Mouse (Mus musculus) spleen, postnatal 36 days (tissue): ENCODE measurements at regions not wholly inside any gene's neighbourhood (a gene's known extent, or its start where the extent isn't known, plus 50 kb on each side); places are given as distances from the start of the nearest gene placed in this dataset.

Experiments
- DNase-seq, 2 experiments: peaks; one replicate each; pipeline ENCODE4 v3.0.0; 2022; ENCODE audit warnings: low spot score in 2 of 2, mixed read lengths in 1 of 2

DNA sequence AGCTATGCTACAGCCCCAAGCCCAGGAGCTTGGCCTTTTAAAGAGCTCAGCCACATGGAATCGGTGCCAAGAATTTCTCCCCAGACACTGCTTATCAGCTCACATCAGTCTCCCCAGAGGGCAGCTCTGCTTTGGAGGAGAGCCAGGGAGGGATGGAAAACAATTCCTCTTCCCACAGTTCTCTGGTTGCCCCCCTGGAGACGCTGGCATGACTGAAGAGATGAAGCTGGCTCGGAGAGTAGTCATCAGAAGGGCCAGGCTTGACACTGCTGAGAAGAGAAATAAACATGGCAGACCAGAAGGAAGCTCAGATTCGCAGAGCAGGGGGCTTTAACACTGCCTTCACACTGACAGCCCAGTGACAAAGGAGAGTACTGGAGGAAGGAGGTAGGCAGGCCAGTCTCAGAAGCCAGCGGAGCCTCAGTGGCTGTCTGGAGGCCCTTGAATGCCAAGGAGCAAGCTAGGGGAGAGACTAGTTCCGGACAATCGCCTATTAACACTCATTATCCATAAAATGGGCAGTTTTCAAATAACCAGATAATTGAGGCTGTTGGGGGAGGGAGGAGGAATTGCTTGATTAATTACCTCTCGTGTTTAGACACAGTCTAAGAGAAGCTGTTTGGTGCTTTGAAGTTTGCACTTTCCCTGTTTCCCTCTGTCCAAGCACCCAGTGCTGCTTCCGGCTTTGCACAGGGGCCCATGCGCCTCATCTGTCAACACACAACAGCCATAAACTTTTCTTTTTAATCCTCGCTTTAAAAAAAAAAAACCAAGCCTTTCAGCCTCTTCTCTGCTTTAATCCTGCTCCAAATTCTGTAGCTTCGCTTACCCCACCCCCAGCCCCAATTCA is 148.3 kb downstream of the Ddx1 start:
- DNase-seq = no peak

- no peak for DNase-seq
These were observed 152.6 kb upstream of the Mycn start for GRCm38 (mm10) chr12:13094111-13094851.

GRCm38 (mm10) chr12:13085951-13086350 is 144.2 kb upstream of the Mycn start:
- DNase-seq = no peak

DNA sequence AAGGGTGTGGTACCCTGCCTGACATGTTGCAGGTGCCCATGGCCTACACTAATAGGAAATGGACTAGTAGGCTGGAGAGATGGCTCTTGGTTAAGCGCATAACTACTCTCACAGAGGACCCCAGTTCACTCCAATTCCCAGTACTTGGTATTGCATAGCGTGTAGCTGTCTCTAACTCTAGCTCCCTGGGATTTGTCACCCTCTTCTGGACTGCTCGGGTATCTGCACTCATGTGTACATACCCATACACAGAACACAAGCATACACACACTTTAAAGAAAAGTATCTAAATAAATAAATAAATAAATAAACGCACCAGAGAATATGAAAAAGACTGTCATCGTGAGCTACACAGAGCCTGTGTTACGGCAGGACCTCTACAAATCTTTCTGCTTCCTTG is 143.8 kb upstream of the Mycn start:
- no peak for DNase-seq

- DNase-seq = no peak
These were observed 141.8 kb upstream of the Mycn start for GRCm38 (mm10) chr12:13083337-13084054.

DNA sequence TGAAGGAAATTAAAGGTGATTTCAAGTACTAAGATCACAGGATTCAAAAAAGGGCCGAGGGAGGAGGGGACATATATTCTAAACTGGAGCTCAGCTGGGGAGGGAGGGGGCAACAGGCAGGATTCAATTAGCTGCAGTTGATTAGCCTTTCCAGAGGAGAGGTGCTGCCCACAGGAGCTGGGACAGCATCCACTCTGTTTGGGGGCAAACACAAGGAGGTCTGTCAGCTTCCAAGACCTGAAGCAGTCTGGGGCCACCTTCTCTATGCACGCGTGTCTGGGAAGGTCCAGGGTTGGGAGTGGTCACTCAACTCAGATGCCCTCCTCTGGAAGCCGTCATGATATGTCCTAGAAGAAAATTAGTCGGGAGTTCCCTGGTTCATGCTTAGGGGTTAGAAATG is 139.1 kb upstream of the Mycn start:
- no peak for DNase-seq

- DNase-seq = no peak
These were observed 138.1 kb upstream of the Mycn start for GRCm38 (mm10) chr12:13079832-13080231.

DNA sequence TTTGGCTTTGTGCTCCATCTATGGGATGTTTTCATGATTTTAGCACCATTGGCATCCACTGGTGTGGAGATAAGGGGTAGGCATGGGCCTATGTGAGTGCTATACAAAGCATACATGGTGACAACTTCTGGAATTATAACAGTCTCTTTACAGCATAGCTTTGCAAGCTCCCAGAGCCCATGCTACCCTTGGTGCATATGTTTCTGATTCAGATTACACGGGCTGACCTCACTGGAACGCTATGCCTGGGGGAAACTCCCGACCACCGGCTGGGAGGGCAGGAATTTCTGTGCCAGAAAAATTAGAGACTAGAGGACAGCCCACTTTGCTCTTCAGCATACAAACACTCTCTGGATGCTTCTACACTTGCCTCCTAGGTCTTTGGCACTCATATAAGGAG is 136.0 kb upstream of the Mycn start:
- DNase-seq = no peak

GRCm38 (mm10) chr12:13076699-13077287 is 135.1 kb upstream of the Mycn start:
- no peak for DNase-seq

DNA sequence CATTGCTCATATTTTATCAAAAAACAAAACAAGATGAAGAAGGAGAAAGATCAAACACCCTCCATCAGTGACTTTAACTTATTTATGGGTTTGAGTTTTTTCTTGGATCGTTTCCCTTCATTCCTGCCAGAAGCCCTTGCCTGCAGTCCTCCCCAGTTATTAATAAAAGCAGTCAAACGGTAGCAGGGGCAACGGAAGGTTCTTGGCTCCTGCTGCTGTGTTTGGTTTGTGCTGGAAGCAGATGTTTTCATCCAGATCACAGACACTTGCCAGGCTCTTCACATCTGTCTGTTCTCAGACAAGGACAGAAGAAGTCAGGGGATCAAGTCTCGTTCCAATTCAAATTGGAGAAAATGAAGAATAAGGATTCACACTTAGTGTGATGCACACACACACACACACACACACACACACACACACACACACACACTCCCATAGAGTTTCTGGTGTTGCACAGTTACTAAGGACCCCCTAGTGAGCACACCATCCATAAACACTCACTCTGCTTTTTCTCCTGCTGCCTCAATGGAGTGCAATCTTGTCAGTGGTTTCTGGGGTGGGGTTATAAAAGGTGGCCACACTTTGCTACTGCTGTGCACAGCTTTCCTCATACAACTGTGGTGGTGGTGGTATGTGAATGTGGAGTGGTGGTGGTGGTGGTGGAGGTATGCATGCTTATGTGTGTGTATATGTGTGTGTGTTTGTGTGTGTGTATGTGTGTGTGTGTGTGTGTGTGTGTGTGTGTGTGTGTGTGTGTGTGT is 131.6 kb upstream of the Mycn start:
- DNase-seq = no peak

GRCm38 (mm10) chr12:13067295-13067694 is 125.6 kb upstream of the Mycn start:
- no peak for DNase-seq

DNA sequence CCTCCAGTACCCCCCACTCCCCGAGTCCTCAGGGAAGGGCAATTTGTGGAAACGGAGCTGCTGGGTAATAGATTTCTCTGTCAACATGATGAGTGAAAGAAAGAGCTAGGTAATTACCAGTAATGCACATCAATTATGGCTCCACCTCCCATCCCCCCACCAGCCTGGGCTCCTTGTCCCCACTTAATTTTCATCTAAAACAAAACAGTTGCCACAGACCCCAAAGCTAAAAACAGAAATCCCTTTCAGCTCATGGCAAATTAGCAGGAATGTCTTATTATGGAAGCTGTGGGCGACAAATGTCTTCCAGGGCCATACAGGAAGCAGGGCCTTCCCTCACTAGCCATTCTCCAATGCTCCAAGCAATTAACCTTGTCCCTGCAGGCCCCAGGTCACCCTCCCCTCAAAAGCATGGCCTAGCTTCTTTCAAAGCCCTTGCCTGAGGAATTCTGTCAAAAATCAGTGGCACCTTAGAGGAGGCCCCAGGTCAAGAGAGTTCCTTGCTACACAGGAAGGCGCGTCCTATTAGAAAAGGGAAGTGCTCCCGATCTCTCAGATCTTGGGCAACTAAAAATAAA is 125.0 kb upstream of the Mycn start:
- DNase-seq = no peak

GRCm38 (mm10) chr12:13059473-13059872 is 117.8 kb upstream of the Mycn start:
- no peak for DNase-seq

DNA sequence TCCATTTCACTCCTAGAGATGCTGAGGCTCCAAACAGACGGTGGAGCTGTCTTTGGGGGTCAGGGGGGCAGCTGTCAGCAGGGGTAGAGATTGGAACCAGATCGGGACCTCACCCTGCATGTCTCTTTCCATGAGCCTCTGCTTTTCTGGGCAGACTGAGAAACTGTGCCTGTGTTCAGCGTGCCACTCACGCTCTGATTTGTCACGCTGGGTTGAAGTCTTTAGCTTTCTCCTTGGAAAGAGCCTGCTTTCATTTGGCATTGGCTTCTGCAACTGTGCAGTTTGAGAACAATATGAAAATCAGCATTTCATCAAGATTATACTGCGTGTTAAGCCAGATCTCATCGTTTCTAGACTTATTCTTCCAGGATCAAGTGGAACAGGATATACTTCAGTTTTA is 114.5 kb upstream of the Mycn start:
- no peak for DNase-seq

- DNase-seq = no peak
These were observed 112.9 kb upstream of the Mycn start for GRCm38 (mm10) chr12:13054611-13055010.

DNA sequence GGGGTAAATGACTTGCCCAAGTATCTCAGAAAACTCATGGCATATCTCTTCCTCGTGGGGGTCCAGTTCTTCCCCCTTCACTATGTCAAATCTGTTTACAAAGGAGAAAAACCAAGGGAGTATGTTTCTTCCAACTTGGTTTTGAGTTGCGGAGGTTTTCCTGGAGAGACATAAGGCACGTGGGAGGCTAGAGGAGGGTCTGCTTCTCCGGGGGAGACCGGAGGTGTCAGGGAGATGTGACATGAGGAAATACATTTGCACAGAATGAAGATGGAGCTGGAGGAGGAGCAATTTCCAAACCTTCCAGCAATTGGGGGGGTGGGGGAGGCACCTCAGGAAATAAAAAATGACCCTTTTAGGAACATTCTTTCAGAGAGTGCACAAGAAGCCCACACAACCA is 112.0 kb upstream of the Mycn start:
- no peak for DNase-seq

DNA sequence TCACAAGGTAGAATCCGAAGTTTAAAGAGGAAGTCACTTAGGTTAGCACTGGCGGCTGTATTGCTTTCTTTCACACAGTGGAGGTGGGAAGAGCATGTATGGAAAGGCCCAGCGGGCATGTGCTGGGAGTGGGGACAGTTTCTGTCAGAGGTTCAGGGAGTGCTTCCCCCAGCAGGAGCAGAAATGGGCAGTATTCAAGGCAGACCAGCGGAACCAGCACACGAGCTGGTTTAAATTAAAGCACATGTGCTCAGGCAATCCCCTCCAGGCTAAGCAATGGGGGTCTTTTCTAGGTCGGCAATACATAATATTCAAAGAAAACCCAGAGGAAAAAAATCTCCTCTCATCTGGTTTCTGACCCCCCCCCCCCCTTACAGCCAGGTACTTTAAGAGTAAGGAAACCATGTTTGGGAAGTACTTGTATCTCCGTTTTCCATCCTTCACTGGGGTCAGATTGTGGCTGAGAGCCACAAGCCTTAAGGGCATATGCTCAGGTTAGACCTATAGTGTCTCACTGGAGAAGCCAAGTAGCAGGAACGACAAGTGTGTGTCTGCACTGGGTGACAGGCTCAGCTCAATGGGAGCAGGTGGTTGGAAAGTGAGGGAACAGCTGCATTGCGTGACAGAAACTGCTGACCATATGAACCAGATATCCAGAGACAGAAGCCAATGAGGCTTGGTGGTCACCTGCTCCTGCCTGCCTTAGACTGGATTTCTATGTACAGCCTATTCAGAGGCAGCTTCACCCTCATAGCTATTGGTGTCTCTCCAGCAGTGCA is 111.3 kb upstream of the Mycn start:
- no peak for DNase-seq

GRCm38 (mm10) chr12:13052164-13052563 is 110.5 kb upstream of the Mycn start:
- DNase-seq = no peak

GRCm38 (mm10) chr12:13049659-13050058 is 107.9 kb upstream of the Mycn start:
- DNase-seq = no peak

GRCm38 (mm10) chr12:13048168-13048727 is 106.5 kb upstream of the Mycn start:
- no peak for DNase-seq
